Mouse (Mus musculus): ENCODE data around the gene Gnptg.

GRCm38 (mm10) chr17:25239695-25240636 lies at the start of gene Gnptg, which contains the start of gene Tsr3:
- TF ChIP-seq CTCF (IDR thresholded peaks at IDR 0.05; ENCODE audit: low read depth, low read length): no peak
- 0 out of 2 replicates have a peak, but pooled peaks have one; percentile 39 for TF ChIP-seq POLR2A (IDR thresholded peaks at IDR 0.05; ENCODE audit: extremely low read depth, insufficient read depth, low read length)

All from liver, adult 2 months (tissue).